Mouse (Mus musculus) embryonic facial prominence, embryonic 12.5 days (tissue): Measurements from ENCODE around the gene Ccr4. TPM values are rescaled to one million over a fixed set of nuclear protein-coding genes. Genes with fewer than 3 reads are reported as not detected.

ENCODE experiments used
- ATAC-seq: fragments of 200-750 bp; cut with Nextera tagmentation; 2 replicates; pipeline ENCODE4 v1.8.0; 2017; ENCODE audit not compliant: insufficient number of reproducible peaks, insufficient read depth, low FRiP score, low TSS enrichment
- H3K27ac ChIP-seq: fragments of 300-500 bp; sonication (generic); 2 replicates; pipeline ENCODE4 v1.5.1; 2016; ENCODE audit warnings: mild to moderate bottlenecking
- H3K27me3 ChIP-seq: fragments of 300-500 bp; sonication (generic); 2 replicates; pipeline ENCODE4 v1.6.1; 2016; ENCODE audit warnings: mild to moderate bottlenecking, moderate library complexity
- H3K36me3 ChIP-seq: fragments of 300-500 bp; sonication (generic); 2 replicates; pipeline ENCODE4 v1.6.1; 2016; ENCODE audit warnings: mild to moderate bottlenecking
- H3K4me1 ChIP-seq: fragments of 300-500 bp; sonication (generic); 2 replicates; pipeline ENCODE4 v1.6.1; 2016
- H3K4me2 ChIP-seq: fragments of 300-500 bp; sonication (generic); replicated peaks from 2 replicates; pipeline ENCODE4 v1.6.1; 2016; ENCODE audit warnings: mild to moderate bottlenecking, moderate library complexity
- H3K4me3 ChIP-seq: fragments of 300-500 bp; sonication (generic); 2 replicates; pipeline ENCODE4 v1.5.1; 2016; ENCODE audit warnings: mild to moderate bottlenecking
- H3K9ac ChIP-seq: fragments of 300-500 bp; sonication (generic); 2 replicates; pipeline ENCODE4 v1.6.1; 2016; ENCODE audit warnings: mild to moderate bottlenecking, moderate library complexity
- H3K9me3 ChIP-seq: fragments of 300-500 bp; sonication (generic); 2 replicates; pipeline ENCODE4 v1.6.1; 2016; ENCODE audit warnings: mild to moderate bottlenecking, moderate library complexity
- WGBS: fragments of 180-500 bp; shearing (Covaris S2); methylation state at CpG from one replicate; pipeline ENCODE4 v1.1.7; 2016; 5-methylcytosine and 5-hydroxymethylcytosine counted together
- polyA plus RNA-seq: library from polyadenylated mRNA; unstranded; fragments of >200 nt; fragmentation: Nextera tagmentation; extraction: Ambion mirVana; gene quantifications from 2 replicates; pipeline ENCODE4 v1.2.1, GENCODE M21; 2016

The Ccr4 gene
- polyA plus RNA-seq, 1 experiment from 2014 or later: not detected

DNA sequence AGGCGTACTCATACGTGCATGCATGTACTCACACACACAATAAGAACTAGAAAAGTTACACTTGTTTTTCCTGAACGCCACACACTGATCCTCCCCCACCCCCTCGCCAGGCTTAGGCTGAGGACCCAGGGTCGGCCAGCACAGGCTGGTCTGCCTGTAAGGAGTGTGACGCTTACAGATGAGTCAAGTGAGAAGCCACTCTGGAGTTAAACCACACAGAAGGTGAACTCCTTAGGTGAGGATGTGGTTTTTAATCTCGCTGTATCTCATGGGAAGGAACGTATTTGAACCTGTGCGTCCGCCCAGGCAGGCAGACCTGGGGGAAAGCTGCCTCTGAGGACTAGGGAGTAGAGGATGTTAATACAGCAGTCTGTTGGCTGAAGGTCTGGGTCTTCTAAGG is 64.2 kb downstream of the Ccr4 start:
- Histone ChIP-seq H3K4me1 (no peaks in the 10 kb centered on the region), H3K4me3 (no peak overlapping the region), H3K27me3 (no peaks in the 10 kb centered on the region), H3K36me3 (peaks cover 15% of the 10 kb centered on the region), H3K9me3 (peaks cover 5% of the 10 kb centered on the region; the same call in 1 of the 2 replicates), H3K4me2 (no peak overlapping the region), H3K9ac (no peak overlapping the region), H3K27ac (no peak overlapping the region)
- no peak for ATAC-seq
- 82% methylated on average over 10 of the region's 10 CpGs for WGBS

Other genes starting within 250 kb of the Ccr4 start
- not detected in 2 replicates for gene Bcl2a1c, start 174.8 kb downstream of the Ccr4 start, polyA plus RNA-seq
- 94.7 and 102 TPM in 2 replicates for gene Crtap, start 114.2 kb downstream of the Ccr4 start, polyA plus RNA-seq
- gene Glb1, start 103.8 kb downstream of the Ccr4 start, polyA plus RNA-seq: 28.3 and 28.9 TPM in 2 replicates
- 10.7 and 11.3 TPM in 2 replicates for gene Tmppe, start 103.8 kb downstream of the Ccr4 start, polyA plus RNA-seq
- 0.43 and 0.60 TPM in 2 replicates for gene C130032M10Rik, start 10.8 kb upstream of the Ccr4 start, polyA plus RNA-seq
- gene Trim71, start 59.5 kb upstream of the Ccr4 start, polyA plus RNA-seq: 0.95 and 1.1 TPM in 2 replicates
- 79.7 and 82.6 TPM in 2 replicates for gene Cnot10, start 135.3 kb upstream of the Ccr4 start, polyA plus RNA-seq
- gene Dync1li1, start 183.9 kb upstream of the Ccr4 start, polyA plus RNA-seq: 77.9 and 89.4 TPM in 2 replicates
- 29.1 and 31.8 TPM in 2 replicates for gene Cmtm6, start 226.2 kb upstream of the Ccr4 start, polyA plus RNA-seq